Mouse (Mus musculus) regulatory T cell (primary cell): ENCODE results near the gene Suv39h1.
"Not testable (repeated sequence)": the region's sequence is repeated elsewhere in the genome, so short reads cannot be mapped to it uniquely, and the experiment has no call there.

Experiments
- in situ Hi-C: fragments of 300-600 bp; cut with MboI, MseI; formaldehyde crosslinking; loops from one replicate; pipeline ENCODE4 v1.15.1; 2025; ENCODE audit warnings: high pct_unique_total_duplicates

Suv39h1 gene

GRCm38 (mm10) chrX:8074430-8075014 lies at the start of gene Suv39h1:
TSS of gene Suv39h1 (minus strand) at chrX:8074760.
- in situ Hi-C loops = no loop called here

DNA sequence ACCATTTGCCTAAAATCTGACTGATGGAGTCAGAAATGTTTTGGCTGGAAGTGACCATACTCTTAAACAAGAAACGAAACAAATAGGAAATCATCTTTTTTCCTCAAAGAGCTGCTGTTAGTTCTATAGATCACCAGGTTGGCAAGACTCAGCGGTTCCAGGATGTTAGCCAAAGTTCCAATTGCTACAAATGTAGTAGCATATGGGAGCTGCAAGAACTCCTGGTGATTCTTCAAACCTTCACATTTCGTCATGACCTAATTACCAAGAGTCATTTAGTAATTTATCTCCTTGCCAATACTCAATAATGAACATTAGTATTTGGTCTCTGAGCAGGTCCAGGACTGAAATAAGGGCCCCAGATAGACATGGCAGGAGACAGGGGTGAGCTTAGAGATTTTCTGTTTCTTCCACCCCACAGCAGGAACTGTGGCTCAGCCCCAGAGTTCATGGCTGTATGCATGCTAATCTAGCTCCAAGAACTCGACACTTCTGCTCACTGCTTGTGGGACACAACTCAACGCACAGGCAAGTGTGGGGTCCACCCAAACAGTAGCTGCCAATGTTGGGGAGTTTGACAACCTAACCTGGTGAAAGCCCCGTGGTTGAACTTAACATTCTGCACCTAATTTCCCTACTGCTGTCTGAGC lies 49.4 kb upstream of the Suv39h1 start:
- in situ Hi-C loops = no loop called here

GRCm38 (mm10) chrX:8117264-8117663 lies 42.7 kb upstream of the Suv39h1 start:
- in situ Hi-C loops = no loop called here

- in situ Hi-C loops = no loop called here
Measured at GRCm38 (mm10) chrX:8115275-8115674, 40.7 kb upstream of the Suv39h1 start.

DNA sequence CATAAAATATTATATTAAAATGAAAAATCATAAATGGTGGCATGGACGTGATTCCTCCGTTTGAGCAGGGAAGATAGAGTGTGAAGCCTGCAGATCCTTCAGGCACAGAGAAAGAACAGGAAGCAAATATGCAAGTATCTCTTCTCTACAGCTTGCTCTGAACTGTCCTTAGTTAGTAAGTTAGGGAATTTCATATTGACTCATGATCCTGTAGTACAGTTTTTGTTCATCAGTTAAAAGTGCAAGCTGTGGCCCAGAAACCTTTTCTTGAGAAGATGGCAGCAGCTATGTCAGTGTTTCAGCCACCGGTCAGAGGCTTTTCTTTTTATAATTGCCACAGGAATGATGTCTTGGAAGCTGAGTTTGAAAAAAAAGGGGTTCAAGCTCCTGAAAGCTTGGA lies 30.5 kb upstream of the Suv39h1 start:
- in situ Hi-C loops = no loop called here

DNA sequence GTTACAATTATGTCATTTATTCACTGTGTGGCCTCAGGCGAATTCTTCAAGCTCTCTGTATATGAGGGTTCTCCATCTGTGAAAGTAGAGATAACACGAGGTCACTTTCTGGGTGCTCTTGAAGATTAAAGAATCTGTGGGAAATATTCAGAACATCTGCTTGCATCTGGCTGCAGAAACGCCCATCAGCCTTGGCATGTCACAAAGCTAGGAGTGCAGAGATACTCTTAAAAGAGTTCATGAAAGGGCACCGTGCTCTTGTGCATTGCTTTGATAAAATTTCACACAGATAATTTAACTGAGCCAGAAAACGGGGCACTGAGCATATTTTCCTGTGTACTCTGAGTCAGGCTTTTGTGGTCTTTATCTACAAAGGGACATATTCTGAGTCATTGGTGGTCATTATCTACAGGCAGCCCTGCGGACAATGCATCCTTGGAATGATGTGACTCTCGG lies 27.7 kb upstream of the Suv39h1 start:
- in situ Hi-C loops = no loop called here

DNA sequence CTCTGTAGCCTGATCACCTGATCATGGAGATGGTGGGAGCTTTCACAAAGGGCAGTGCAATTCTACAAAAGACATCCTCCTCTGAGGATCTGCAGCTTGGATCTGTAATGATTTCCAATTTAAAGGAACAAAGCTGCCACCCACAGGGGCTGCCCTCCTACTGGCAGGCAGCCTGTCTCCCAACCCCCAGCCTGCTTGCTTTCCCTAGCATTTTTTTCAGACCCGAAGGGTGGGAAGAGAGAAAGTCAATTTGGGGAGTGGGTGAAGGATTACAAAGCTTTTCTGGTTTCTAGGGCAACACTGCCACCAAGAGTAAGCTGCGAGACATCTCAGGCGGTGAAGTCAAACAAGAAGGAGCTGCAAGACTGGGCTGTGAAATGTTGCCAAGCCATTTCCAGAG lies 26.5 kb upstream of the Suv39h1 start:
- in situ Hi-C loops = no loop called here

DNA sequence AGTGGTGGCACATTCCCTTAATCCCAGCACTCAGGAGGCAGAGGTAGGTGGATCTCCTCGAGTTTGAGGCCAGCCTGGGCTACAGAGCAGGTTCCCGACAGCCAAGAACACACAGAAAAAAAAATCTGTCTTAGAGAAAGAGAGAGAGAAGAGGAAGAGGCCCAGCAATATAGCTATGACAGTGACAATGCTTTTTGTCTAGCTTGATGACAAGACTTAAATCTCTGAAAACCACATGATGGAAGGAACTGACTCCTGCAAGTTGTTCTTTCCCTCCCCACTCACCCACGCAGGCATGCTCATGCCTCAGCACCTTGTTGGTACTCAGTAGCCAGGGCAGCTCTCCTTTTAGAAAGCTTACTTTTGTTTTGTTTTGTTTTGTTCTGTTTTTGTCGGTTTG lies 24.9 kb upstream of the Suv39h1 start:
- in situ Hi-C loops = loop anchor here (5.0 kb wide), 1 partner anchor 387 kb away; the partner anchor contains the start of gene Wdr45

DNA sequence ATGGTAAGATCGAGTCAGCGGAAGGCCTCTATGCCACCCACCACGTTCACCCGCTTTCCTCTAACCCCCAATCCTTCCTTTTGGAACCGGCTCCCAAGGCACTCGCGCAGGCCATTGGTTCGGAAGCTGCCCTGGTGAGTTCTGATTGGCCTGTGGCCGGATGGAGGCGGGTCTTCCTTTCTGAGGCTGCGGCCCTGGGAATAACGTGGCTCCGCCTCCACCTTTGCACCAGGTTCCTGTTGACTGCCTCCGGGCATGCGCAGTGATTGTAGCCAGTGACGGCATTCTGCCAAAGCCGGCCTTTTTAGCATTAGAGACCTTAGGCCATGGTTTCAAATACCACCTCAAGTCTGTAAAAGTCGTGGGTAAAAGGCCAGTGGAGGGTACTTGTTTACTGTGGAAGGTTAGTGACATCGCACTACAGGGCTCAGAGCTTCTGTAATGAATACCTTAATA lies 22.3 kb upstream of the Suv39h1 start:
- in situ Hi-C loops = loop anchor here (5.0 kb wide), 1 partner anchor 385 kb away; the partner anchor contains the start of gene Wdr45

DNA sequence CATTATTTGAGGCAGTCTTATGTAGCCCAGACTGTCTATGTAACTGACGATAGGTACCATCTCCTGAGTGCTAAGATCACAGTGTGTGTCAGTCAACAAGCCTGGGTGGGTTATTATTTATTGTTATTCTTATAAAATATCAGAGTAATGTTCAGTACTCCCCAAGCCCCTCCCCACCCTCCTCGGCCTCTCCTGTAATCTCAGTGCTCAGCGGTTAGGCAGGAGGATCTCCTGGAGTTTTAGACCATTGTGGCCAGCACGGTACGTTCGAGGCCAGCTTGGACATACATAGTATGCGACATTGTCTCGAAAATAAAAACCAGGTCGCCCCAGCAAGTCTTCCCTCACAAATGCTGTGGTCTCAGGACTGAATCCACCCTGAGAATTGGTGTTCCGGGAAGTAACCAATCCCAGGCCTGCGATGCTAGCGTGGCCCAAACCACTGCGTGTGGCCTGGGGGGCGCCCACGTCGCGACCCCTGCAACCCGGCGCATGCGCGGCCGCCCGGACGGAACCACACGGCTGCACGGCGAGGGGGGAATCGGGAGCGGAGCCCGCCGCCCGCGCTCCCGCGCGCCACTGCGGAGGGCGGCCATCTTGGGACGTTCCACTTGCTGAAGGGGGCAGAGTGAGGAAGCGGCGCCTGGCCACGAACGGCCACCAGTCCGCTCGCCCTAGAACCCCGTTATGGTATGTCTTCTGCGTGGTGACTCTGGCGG lies 21.7 kb upstream of the Suv39h1 start:
- in situ Hi-C loops = loop anchor here (5.0 kb wide), 1 partner anchor 384 kb away; the partner anchor contains the start of gene Wdr45

GRCm38 (mm10) chrX:8095546-8095945 lies 21.0 kb upstream of the Suv39h1 start:
- in situ Hi-C loops = loop anchor here (5.0 kb wide), 1 partner anchor 383 kb away; the partner anchor contains the start of gene Wdr45

DNA sequence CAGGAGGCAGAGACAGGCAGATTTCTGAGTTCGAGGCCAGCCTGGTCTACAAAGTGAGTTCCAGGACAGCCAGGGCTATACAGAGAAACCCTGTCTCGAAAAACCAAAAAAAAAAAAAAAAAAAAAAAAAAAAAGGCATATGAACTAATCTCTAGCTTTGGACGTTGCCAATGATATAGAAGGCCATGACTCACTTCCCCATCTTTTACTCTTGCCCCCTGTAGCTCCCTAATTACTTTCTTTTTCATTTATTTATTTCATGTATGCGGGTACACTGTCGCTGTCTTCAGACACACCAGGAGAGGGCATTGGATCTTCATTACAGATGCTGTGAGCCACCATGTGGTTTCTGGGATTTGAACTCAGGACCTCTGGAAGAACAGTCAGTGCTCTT lies 16.4 kb upstream of the Suv39h1 start:
- in situ Hi-C loops = not testable (repeated sequence)

GRCm38 (mm10) chrX:8090346-8090953 lies 15.9 kb upstream of the Suv39h1 start, which contains the start of gene Was:
TSS of gene Was (minus strand) at chrX:8090498.
- in situ Hi-C loops = no loop called here

GRCm38 (mm10) chrX:8089746-8090145 lies 15.2 kb upstream of the Suv39h1 start:
- in situ Hi-C loops = no loop called here

- in situ Hi-C loops = no loop called here
Measured at GRCm38 (mm10) chrX:8085611-8086010, 11.1 kb upstream of the Suv39h1 start.

DNA sequence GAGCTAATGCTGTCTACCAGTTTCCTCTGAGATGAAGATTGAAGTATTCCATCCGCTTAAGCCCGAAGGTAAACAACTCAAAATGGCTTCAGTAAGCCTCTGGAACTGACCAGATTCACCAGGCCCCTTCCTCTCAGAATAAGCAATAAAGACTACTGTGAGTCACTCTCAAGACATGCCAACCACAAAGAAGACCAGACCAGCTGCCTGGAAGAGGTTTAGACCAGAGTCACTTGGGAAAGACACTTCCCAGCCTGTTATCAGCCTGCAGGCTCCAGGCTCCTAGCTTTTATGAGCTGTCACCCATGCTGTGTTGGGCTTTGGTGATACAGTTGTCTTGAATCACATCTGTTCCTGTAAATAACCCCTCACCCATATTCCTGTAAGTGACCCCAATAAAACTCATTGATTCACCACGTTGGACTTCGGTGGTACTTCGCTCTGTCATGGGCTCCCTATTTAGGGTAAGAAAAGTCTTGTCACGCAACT lies 10.3 kb upstream of the Suv39h1 start:
- in situ Hi-C loops = no loop called here

- in situ Hi-C loops = no loop called here
Measured at GRCm38 (mm10) chrX:8075104-8075503, 544 bp upstream of the Suv39h1 start.

DNA sequence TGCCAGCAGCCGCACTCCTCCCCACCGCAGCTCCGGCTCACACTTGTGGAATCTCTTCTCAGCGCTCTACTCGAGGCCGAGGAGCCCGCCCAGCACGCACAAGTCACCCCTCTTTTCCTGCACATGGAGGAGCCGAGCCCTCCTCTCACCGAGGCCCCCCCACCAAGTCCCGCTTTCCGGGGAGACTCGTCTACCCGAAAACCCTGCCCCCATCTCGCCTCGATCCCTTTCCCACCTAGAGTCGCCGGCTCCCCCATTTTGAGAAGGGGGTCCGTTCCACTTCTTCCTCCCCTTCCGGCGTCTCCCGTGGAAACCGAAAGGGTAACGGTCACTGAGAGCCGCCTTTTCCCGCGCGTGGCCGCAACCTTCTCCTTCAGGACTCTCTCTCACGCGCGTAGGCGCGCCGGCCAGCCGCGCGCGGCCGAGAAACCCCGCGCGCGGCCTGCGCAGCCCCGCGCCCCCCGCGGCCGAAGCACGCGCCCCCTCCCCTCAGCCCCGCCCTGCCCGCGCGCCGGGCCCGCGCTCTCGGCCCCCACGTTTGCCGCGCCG lies 605 bp downstream of the Suv39h1 start:
- in situ Hi-C loops = no loop called here

DNA sequence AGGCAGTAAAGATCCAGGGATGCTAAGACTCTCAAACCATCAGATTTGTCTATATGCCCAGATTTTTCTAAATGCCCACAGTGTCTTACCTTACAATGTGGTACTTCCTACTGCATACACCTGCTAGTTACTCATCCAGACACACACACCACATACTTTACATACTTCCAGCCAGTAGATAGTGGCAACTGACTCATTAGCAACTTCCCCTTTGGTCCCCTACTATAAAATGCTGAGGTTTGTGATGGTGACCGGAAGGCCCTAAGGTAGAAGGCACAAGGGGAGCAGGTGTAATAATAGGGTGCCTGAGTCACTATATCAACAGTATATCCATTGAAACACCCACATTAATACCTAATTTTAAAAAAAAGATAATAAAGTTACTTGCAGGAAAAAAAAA lies 5.4 kb downstream of the Suv39h1 start:
- in situ Hi-C loops = no loop called here

DNA sequence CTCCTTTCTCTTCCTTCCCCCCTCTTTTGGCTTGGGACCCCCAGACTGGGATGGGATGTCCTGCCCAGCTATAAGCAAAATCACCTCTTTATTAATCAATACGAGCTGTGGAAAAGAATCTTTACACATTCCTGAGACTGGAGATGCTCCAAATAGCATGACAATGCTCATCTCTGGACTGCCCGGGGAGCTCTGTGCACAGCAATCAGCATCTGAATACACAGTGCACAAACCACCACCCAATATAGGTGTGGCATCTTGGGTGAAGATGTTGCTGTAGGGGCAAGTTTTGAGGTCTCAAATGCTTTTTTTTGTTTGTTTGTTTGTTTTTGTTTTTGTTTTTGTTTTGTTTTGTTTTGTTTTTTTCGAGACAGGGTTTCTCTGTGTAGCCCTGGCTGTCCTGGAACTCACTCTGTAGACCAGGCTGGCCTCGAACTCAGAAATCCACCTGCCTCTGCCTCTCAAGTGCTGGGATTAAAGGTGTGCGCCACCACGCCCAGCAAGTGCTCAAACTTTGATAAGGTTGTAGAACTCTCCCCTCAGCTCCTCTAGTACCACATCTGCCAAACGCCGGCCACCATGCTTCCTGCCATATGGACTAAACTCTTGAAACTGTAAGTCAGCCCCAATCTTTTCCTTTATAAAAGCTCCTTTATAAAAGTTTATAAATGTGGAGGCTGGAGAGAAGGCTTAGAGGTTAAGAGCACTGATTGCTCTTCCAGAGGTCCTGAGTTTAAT lies 23.3 kb downstream of the Suv39h1 start:
- in situ Hi-C loops = not testable (repeated sequence)

- in situ Hi-C loops = no loop called here
Measured at GRCm38 (mm10) chrX:8033009-8033408, 41.6 kb downstream of the Suv39h1 start.
